Mouse (Mus musculus) heart, embryonic 12.5 days (tissue): Measurements from ENCODE around the gene Ipcef1. TPM values are rescaled to one million over a fixed set of nuclear protein-coding genes. Genes with fewer than 3 reads are reported as not detected.

Source experiments
- ATAC-seq: fragments of 200-750 bp; cut with Nextera tagmentation; 2 replicates; pipeline ENCODE4 v1.8.0; 2017; ENCODE audit warnings: moderate TSS enrichment, moderate library complexity; ENCODE audit not compliant: insufficient number of reproducible peaks, low FRiP score
- H3K27ac ChIP-seq: fragments of 300-500 bp; sonication (generic); 2 replicates; pipeline ENCODE4 v1.5.1; 2016; ENCODE audit warnings: mild to moderate bottlenecking, moderate library complexity; ENCODE audit not compliant: poor library complexity, severe bottlenecking
- H3K27me3 ChIP-seq: fragments of 300-500 bp; sonication (generic); replicated peaks from 2 replicates; pipeline ENCODE4 v1.6.1; 2016; ENCODE audit warnings: mild to moderate bottlenecking, moderate library complexity
- H3K36me3 ChIP-seq: fragments of 300-500 bp; sonication (generic); 2 replicates; pipeline ENCODE4 v1.6.1; 2016; ENCODE audit warnings: mild to moderate bottlenecking, moderate library complexity
- H3K4me1 ChIP-seq: fragments of 300-500 bp; sonication (generic); replicated peaks from 2 replicates; pipeline ENCODE4 v1.6.1; 2016; ENCODE audit warnings: mild to moderate bottlenecking
- H3K4me2 ChIP-seq: fragments of 300-500 bp; sonication (generic); 2 replicates; pipeline ENCODE4 v1.6.1; 2016; ENCODE audit warnings: mild to moderate bottlenecking, moderate library complexity
- H3K4me3 ChIP-seq: fragments of 300-500 bp; sonication (generic); 2 replicates; pipeline ENCODE4 v1.5.1; 2016; ENCODE audit warnings: mild to moderate bottlenecking
- H3K9ac ChIP-seq: fragments of 300-500 bp; sonication (generic); 2 replicates; pipeline ENCODE4 v1.6.1; 2016; ENCODE audit warnings: mild to moderate bottlenecking, moderate library complexity
- H3K9me3 ChIP-seq: fragments of 300-500 bp; sonication (generic); replicated peaks from 2 replicates; pipeline ENCODE4 v1.6.1; 2016; ENCODE audit warnings: mild to moderate bottlenecking, moderate library complexity
- WGBS: fragments of 180-500 bp; shearing (Covaris S2); methylation state at CpG from one replicate; pipeline ENCODE4 v1.1.7; 2016; 5-methylcytosine and 5-hydroxymethylcytosine counted together
- polyA plus RNA-seq: library from polyadenylated mRNA; unstranded; fragments of >200 nt; fragmentation: Nextera tagmentation; extraction: Ambion mirVana; gene quantifications from 2 replicates; pipeline ENCODE4 v1.2.1, GENCODE M21; 2016

The Ipcef1 gene
- polyA plus RNA-seq, 1 experiment from 2014 or later = 0.08 TPM

DNA sequence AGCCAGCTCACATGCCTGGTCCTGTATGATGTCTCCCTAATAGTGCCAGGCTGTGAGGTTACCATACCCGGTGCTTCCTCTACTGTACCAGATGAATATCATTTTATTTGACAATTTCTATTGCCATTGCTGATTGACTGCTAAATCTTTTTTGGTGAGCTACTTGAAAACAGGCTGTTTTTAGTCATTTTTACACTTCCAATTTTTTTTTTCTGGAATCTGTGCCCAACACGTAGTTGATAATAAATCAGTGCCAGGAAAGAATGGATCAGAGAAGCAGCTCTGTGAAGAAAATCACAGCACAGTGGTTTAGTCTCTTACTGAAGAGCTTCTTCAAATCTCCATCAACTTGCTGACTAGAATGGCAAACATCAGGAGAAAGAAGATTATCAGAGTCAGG is 125.6 kb downstream of the Ipcef1 start:
- no peak for ATAC-seq
- Histone ChIP-seq H3K4me1 (no peaks in the 10 kb centered on the region), H3K4me3 (no peak overlapping the region), H3K4me2 (no peak overlapping the region), H3K9ac (no peak overlapping the region), H3K27me3 (no peaks in the 10 kb centered on the region), H3K36me3 (no peaks in the 10 kb centered on the region), H3K27ac (no peak overlapping the region), H3K9me3 (no peaks in the 10 kb centered on the region)
- WGBS = 76% methylated on average over 2 of the region's 2 CpGs

DNA sequence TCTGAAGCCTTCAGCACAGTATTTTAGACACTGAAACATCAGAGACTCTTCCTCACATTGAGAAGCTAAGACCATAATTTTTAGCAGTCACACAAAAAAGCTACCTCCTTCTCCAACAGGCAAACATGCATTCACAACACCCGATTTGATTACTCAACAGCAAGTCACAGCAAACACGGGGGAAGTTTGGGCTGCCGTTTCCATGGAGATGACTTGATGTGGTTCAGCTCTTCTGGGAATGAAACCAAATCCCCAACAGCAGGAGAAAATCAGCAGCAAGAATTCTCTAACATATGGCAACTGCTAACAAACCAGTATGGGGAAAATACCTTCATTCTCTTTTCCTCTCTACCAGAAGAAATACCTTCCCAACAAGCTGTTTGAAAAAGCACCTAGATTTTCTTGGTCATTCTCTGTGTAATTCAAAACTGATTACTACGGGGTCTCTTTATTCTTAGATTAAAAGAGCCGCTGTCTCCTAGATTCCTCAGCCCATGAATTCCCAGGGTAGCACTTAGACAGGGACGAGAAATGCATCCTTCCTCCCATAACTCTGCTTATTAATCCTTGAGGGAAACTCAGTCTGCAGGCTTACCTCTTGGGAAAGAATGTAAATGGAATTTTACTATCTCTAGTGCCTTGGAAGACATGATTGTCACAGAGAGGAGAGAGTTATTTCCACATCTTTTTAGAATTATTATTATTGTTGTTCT is 135.6 kb downstream of the Ipcef1 start:
- H3K4me2 ChIP-seq = no peak overlapping the region
- no peak for ATAC-seq
- no peaks in the 10 kb centered on the region for H3K9me3 ChIP-seq
- H3K36me3 ChIP-seq = no peaks in the 10 kb centered on the region
- H3K27me3 ChIP-seq = no peaks in the 10 kb centered on the region
- H3K4me1 ChIP-seq = no peaks in the 10 kb centered on the region
- H3K9ac ChIP-seq = no peak overlapping the region
- WGBS = 41% methylated on average over 6 of the region's 6 CpGs
- H3K4me3 ChIP-seq = no peak overlapping the region
- H3K27ac ChIP-seq = no peak overlapping the region

DNA sequence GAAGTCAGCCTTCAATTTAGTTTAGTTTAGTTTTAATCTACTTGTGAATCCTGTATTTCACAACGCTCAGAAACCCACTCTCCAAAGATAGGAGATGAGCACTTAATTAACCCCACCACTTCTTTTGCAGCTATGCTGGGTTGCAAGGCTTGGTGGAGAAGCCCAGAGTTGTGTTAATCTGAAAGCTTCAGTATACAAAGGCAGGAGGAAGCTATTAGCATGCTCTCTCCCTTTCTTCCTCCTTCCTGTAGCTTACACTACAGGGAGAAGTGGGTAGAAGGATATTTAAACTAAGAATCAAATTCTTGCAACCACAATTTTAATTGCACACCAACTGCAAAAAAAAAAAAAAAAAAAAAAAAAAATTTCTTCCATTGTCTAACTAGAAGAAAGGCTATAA is 136.3 kb downstream of the Ipcef1 start:
- Histone ChIP-seq H3K9ac (no peak overlapping the region), H3K27me3 (no peaks in the 10 kb centered on the region), H3K27ac (no peak overlapping the region), H3K36me3 (no peaks in the 10 kb centered on the region), H3K4me2 (no peak overlapping the region), H3K4me1 (no peaks in the 10 kb centered on the region), H3K9me3 (no peaks in the 10 kb centered on the region), H3K4me3 (no peak overlapping the region)
- no peak for ATAC-seq
- WGBS = 48% methylated on average over 1 of the region's 1 CpGs

DNA sequence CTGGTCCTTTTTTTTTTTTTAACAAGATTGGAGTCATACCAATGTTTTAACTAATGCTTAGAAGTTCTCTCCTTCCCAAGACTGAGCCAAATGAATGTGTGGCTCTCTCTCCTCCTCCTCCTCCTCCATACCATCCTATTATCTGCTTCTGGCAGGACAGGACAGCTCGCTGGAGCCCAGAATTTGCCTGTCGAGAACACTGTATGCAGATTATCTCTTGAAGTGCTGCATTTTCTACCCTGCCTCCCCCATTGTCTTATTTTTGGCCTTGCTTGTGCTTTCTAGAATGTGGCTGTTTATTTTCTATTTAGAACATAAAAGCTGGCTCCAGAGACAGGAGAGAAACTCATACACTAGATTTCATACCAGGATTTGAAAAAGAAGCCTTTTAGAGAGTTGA is 142.5 kb downstream of the Ipcef1 start:
- Histone ChIP-seq H3K4me1 (no peaks in the 10 kb centered on the region), H3K9ac (no peak overlapping the region), H3K9me3 (no peaks in the 10 kb centered on the region), H3K27ac (no peak overlapping the region), H3K27me3 (no peaks in the 10 kb centered on the region), H3K4me3 (no peak overlapping the region), H3K4me2 (no peak overlapping the region), H3K36me3 (no peaks in the 10 kb centered on the region)
- WGBS = 33% methylated on average over 2 of the region's 2 CpGs
- no peak for ATAC-seq

DNA sequence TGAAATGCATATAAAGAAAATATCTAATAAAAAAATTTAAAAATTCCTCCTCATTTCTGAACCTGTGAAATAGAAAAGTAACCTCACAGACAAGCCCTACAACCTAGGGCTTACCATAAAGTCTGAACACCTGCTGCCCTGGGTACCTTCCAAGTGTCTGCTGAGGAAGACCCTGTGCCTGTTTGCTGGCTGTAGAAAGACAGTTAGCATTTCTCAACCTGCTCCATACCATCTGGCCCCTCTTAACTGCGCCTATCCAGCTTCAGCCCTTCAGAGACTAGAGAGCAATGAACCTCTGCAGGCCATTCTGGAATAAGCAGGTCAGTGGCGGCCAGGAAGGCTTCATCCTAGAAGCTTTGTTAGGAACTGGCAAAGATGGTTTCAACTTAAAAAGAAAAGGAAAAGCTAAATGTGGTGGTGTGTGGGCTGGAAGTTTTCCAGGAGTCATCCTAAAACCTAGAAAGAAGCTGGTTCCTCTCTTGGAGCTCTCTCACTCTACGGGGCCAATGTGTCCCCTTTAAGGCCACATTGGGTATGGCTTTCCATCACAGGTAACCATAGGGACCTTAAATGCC is 150.4 kb downstream of the Ipcef1 start:
- H3K4me2 ChIP-seq = no peak overlapping the region
- no peak overlapping the region for H3K4me3 ChIP-seq
- ATAC-seq = no peak
- WGBS = 76% methylated on average over 3 of the region's 3 CpGs
- no peak overlapping the region for H3K9ac ChIP-seq
- no peak overlapping the region for H3K27ac ChIP-seq
- H3K9me3 ChIP-seq = no peaks in the 10 kb centered on the region
- no peaks in the 10 kb centered on the region for H3K27me3 ChIP-seq
- H3K36me3 ChIP-seq = no peaks in the 10 kb centered on the region
- H3K4me1 ChIP-seq = no peaks in the 10 kb centered on the region

DNA sequence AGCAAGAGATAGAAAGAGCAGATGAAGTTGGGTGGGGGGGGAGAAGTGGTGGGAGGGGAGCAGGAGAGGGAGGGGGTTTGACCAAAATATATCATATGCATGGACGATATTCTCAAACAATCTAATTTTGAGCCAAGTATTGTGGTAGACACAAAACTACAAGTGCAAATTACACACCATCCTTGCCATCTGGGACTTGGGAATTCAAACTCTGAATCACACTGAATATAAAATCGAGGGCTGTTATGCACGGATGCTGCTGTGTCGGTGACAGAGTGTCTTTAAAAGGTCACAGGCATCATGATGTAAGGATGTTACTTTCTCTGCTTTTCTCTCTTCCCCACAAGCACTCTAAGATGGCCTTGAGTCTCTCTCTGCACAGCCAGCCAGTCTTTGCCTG is 152.2 kb downstream of the Ipcef1 start:
- Histone ChIP-seq H3K27me3 (no peaks in the 10 kb centered on the region), H3K4me2 (no peak overlapping the region), H3K4me1 (no peaks in the 10 kb centered on the region), H3K9me3 (no peaks in the 10 kb centered on the region), H3K9ac (no peak overlapping the region), H3K27ac (no peak overlapping the region), H3K36me3 (no peaks in the 10 kb centered on the region), H3K4me3 (no peak overlapping the region)
- WGBS = 73% methylated on average over 4 of the region's 4 CpGs
- ATAC-seq = no peak

DNA sequence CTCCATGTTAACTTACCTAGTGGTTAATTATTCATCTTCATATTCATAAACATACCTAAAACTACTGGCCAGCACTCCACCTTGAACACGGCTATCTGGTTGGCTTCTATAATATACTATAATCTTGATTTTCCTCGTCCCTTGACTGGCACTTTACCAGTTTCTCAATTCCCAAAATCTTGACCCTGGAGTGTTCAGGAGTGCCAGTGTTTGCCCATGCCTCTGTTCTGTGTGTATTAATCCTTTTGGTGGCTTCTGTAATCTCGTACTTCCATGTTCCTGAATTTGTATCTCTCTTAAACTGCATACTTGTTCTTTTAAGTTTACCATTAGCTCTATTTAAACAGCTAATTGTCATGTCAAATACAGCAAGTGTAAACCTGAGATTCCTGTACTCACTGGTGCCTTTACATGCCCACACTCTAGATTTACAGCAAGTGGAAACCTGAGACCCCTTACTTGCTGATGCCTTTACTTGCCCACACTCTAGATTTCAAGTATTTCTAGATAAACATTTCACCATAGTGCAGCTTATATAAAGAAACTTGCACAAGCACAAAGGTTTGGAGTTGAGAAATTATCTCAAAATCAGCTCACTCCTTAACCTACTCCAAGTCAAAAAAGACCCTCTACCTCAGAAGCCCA is 155.5 kb downstream of the Ipcef1 start:
- H3K9me3 ChIP-seq = 0 out of 2 replicates have a peak, but pooled peaks cover 5% of the 10 kb centered on the region
- H3K27ac ChIP-seq = no peak overlapping the region
- H3K9ac ChIP-seq = no peak overlapping the region
- WGBS = 74% methylated on average over 3 of the region's 3 CpGs
- H3K36me3 ChIP-seq = no peaks in the 10 kb centered on the region
- no peaks in the 10 kb centered on the region for H3K4me1 ChIP-seq
- no peak overlapping the region for H3K4me3 ChIP-seq
- H3K27me3 ChIP-seq = no peaks in the 10 kb centered on the region
- no peak overlapping the region for H3K4me2 ChIP-seq
- ATAC-seq = no peak

DNA sequence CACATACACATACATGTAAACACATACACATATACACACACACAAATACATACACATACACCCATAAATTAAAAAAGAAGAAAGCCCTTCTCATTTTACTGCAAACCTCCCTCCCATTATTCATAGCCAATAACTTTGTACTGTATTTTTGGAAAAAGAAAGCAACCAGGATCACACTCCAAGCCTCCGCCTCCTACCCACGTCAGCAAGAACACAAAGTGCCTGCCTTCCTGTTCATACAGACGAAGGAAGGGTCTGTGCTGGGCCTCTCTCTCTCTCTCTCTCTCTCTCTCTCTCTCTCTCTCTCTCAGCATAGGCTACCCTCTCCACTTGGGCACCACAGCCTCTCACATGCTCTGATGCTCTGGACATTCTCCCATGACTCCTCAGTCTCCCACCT is 156.5 kb downstream of the Ipcef1 start:
- ATAC-seq = no peak
- Histone ChIP-seq H3K4me1 (no peaks in the 10 kb centered on the region), H3K36me3 (no peaks in the 10 kb centered on the region), H3K9me3 (0 out of 2 replicates have a peak, but pooled peaks cover 5% of the 10 kb centered on the region), H3K4me2 (no peak overlapping the region), H3K4me3 (no peak overlapping the region), H3K27me3 (no peaks in the 10 kb centered on the region), H3K27ac (no peak overlapping the region), H3K9ac (no peak overlapping the region)
- 66% methylated on average over 3 of the region's 3 CpGs for whole genome bisulfite sequencing

DNA sequence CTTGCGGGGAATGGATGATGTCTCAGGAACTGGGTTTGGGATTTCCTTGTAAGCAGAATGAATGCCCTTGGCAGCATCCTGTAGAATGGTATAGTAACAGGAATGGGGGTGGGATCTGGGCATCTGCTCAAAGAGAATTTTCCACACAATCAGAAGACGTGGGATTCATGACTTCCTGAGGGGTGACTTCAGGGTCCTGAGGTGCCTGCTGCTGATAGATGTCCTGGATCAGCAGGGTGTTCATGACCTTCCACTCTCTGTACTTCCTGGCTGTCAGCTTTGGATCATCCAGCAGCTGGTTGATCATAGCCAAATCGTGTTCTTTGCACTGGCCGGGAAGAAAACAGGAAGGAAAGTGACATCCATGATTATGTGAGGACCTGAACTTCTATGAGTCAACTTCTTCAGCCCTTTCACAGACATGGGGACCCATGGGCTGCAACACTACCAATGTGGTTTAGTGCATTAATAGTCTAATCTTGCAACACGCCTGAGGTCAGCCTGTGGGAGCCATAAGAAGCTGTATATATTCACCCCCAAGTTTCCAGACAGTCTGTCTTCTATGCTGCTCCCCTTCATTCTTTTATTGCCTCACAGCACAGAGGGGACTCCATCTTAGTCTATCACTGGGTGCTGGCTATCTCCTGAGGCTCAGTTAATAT is 161.8 kb downstream of the Ipcef1 start:
- H3K4me1 ChIP-seq = no peaks in the 10 kb centered on the region
- no peak for ATAC-seq
- H3K9me3 ChIP-seq = 0 out of 2 replicates have a peak, but pooled peaks cover 5% of the 10 kb centered on the region
- H3K27ac ChIP-seq = no peak overlapping the region
- WGBS = 65% methylated on average over 5 of the region's 5 CpGs
- H3K9ac ChIP-seq = no peak overlapping the region
- no peak overlapping the region for H3K4me3 ChIP-seq
- H3K36me3 ChIP-seq = no peaks in the 10 kb centered on the region
- no peaks in the 10 kb centered on the region for H3K27me3 ChIP-seq
- H3K4me2 ChIP-seq = no peak overlapping the region

DNA sequence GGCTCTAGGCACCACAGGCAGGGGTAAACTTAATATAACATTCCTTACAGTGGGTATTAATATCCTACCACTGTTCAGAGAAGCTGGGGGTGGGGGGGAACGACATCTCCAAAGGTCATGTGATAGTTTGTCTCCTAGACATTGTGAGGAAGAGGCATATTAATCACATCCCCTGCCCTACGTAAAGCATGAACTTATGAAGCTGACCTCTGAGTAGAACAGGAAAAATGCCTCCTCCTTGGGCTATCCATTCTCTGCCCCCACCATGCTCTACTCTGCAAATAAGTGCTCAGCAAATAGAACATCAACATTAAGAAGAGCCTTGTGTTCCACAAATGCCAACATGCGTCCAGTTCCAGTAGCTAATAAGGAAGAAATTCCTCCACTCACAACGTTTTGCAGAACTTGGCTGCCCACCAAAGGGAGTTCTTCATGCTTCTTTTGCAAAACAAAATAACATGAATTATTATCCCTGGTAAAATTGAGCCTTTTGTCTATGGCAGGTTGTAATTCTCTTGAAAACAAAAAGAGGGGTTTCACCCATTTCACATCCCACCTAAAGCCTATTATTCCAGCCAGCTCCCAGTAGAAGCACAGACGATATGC is 162.5 kb downstream of the Ipcef1 start:
- no peak overlapping the region for H3K9ac ChIP-seq
- H3K4me3 ChIP-seq = no peak overlapping the region
- no peak for ATAC-seq
- WGBS = 68% methylated on average over 5 of the region's 5 CpGs
- no peaks in the 10 kb centered on the region for H3K27me3 ChIP-seq
- H3K27ac ChIP-seq = no peak overlapping the region
- H3K36me3 ChIP-seq = no peaks in the 10 kb centered on the region
- no peaks in the 10 kb centered on the region for H3K4me1 ChIP-seq
- H3K9me3 ChIP-seq = 0 out of 2 replicates have a peak, but pooled peaks cover 5% of the 10 kb centered on the region
- H3K4me2 ChIP-seq = no peak overlapping the region

DNA sequence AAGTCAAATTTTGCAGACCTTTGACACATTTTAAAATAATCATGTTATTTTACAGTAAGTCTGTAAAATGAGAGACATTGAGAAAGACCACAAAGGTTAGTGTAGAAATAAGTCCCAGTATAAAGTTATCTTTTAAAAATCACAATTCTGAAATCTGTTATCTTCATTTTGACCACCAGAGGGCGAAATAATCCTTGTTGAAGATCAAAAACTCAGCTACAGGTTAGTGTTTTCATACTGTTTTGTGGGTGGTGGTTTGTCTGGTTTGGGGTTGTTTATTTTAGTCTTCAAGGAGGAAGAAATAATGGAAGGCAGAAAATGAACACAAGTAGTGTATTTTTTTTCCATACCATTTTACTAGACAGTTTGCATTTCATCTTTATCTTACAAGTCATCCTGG is 166.8 kb downstream of the Ipcef1 start:
- Histone ChIP-seq H3K27ac (no peak overlapping the region), H3K4me1 (no peaks in the 10 kb centered on the region), H3K9me3 (no peaks in the 10 kb centered on the region; the same call in 1 of the 2 replicates), H3K27me3 (no peaks in the 10 kb centered on the region), H3K4me3 (no peak overlapping the region), H3K9ac (no peak overlapping the region), H3K4me2 (no peak overlapping the region), H3K36me3 (no peaks in the 10 kb centered on the region)
- no peak for ATAC-seq
- WGBS = 0% methylated on average over 1 of the region's 1 CpGs
